In the genomic region with DNA sequence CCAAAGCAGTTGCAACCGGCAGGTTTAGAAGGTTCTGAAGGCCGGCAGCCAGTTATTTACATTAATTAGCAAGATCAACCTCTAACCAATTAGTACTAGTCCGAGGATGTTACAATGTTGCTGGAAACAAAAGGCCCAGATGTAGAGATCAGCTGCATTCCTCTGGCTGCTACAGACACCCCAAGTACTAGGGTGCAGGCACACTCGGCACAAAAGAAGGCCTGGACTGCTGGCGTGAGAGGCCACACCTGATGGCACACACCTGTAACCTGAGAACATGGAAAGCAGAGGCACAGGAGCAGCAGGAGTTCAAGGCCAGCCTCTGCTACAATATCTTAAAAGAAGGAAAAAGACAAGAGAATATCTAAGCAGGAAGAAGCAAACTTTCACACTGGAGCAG, we compare ENCODE assay signal across 23 mouse cellular contexts.
A peak's percentile ranks its signal among the peaks of the same experiment; 100 is the strongest.
DNase-seq lines count a peak whose midpoint lies in the region; TF ChIP-seq lines count a peak whose summit lies in the region.
"Had no signal": no experiment of that assay in that cellular context is flagged by ENCODE, and none has a peak within 500 bp of the region (broad histone marks: within the 10 kb centered on the region; RNA-seq: fewer than 3 reads in every experiment).

No protein-coding gene starts in this region.

- no peaks in the 10 kb centered on the region for H3K9me3 ChIP-seq in limb, embryonic 10.5 days (replicated peaks)
- H3K9me3 ChIP-seq: embryonic facial prominence, embryonic 13.5 days; embryonic facial prominence, embryonic 15.5 days; forebrain, embryonic 10.5 days; forebrain, embryonic 12.5 days; G1E had no signal

- peaks cover 16% of the 10 kb centered on the region for H3K36me3 ChIP-seq in heart, adult 2 months (ENCODE audit: control insufficient read depth, insufficient read depth, low read length)
- H3K36me3 ChIP-seq in limb, embryonic 10.5 days, result peaks cover 4% of the 10 kb centered on the region; the same call in 1 of the 2 replicates
- H3K36me3 ChIP-seq: embryonic facial prominence, embryonic 13.5 days; forebrain, embryonic 10.5 days; forebrain, embryonic 12.5 days; G1E had no signal

- H3K9ac ChIP-seq in heart, adult 2 months (ENCODE audit: low read depth, low read length), result no peak overlapping the region
- H3K9ac ChIP-seq: embryonic facial prominence, embryonic 13.5 days; embryonic facial prominence, embryonic 15.5 days; forebrain, embryonic 12.5 days had no signal

- WGBS in heart, adult 2 months, result 92% methylated on average over 5 of the region's 5 CpGs
- 76% methylated on average over 5 of the region's 5 CpGs for whole genome bisulfite sequencing in limb, embryonic 10.5 days

- H3K79me2 ChIP-seq in heart, adult 2 months (replicated peaks; ENCODE audit: control insufficient read depth, insufficient read depth, low read length), result peaks cover 13% of the 10 kb centered on the region

- peaks cover 5% of the 10 kb centered on the region for H3K4me1 ChIP-seq in heart, adult 2 months (ENCODE audit: control insufficient read depth, insufficient read depth, low read length)
- no peaks in the 10 kb centered on the region for H3K4me1 ChIP-seq in limb, embryonic 10.5 days
- H3K4me1 ChIP-seq: embryonic facial prominence, embryonic 13.5 days; embryonic facial prominence, embryonic 15.5 days; forebrain, embryonic 10.5 days; forebrain, embryonic 12.5 days had no signal

- H3K27ac ChIP-seq in heart, adult 2 months, result no peak overlapping the region
- H3K27ac ChIP-seq in limb, embryonic 10.5 days, result no peak overlapping the region
- H3K27ac ChIP-seq: embryonic facial prominence, embryonic 13.5 days; embryonic facial prominence, embryonic 15.5 days; forebrain, embryonic 10.5 days; forebrain, embryonic 12.5 days had no signal

- TF ChIP-seq CTCF in heart, adult 2 months (IDR thresholded peaks at IDR 0.05), result no peak

- no peak for TF ChIP-seq EP300 in heart, adult 2 months (IDR thresholded peaks at IDR 0.05; ENCODE audit: insufficient read depth, low read depth, low read length)

- intact Hi-C loops in heart, adult 2 months (cut with DNase I), result no loop called here

- TF ChIP-seq POLR2A in heart, adult 2 months (IDR thresholded peaks at IDR 0.05; ENCODE audit: insufficient read depth, low read depth, low read length), result no peak

- H3K27me3 ChIP-seq in heart, adult 2 months (ENCODE audit: control insufficient read depth, insufficient read depth, low read length), result no peaks in the 10 kb centered on the region
- no peaks in the 10 kb centered on the region for H3K27me3 ChIP-seq in limb, embryonic 10.5 days (ENCODE audit: low read depth, poor library complexity, severe bottlenecking)
- H3K27me3 ChIP-seq: CH12.LX; embryonic facial prominence, embryonic 13.5 days; embryonic facial prominence, embryonic 15.5 days; forebrain, embryonic 12.5 days had no signal

- DNase-seq in heart, adult 11 months, result peak; percentile 71
- DNase-seq in heart, adult 2 months, result no peak
- DNase-seq in R1 (ENCODE audit: low read depth, low spot score), result peak; percentile 88
- no peak for DNase-seq in limb, embryonic 10.5 days (ENCODE audit: low spot score)
- no peak for DNase-seq in thymus, postnatal 0 days (ENCODE audit: low spot score)
- DNase-seq: adrenal gland, adult 2 months; adrenal gland, postnatal 10 days; adrenal gland, postnatal 25 days; B cell, adult 2 months; cerebellum, adult 11 months; cerebellum, adult 18-20 months; cerebellum, adult 8-10 months; cerebellum, adult 9-11 months; cerebellum, postnatal 14 days; cerebellum, postnatal 36 days; embryo, embryonic 11 days had no signal

- no peak overlapping the region for H3K4me3 ChIP-seq in heart, adult 2 months
- no peak overlapping the region for H3K4me3 ChIP-seq in limb, embryonic 10.5 days
- H3K4me3 ChIP-seq: embryonic facial prominence, embryonic 13.5 days; embryonic facial prominence, embryonic 15.5 days; erythroblast, embryonic 14.5 days; forebrain, embryonic 10.5 days; forebrain, embryonic 12.5 days had no signal

Comparison
In these comparisons a context has a peak if more than half of its experiments do, and no peak if none do; other contexts are left out.
1. DNase-seq: peak in heart, adult 11 months (single experiment) and R1 (single experiment); none in heart, adult 2 months (0 of 2), limb, embryonic 10.5 days (single experiment) and thymus, postnatal 0 days (single experiment).